Mouse (Mus musculus) myocyte (in vitro differentiated cells): ENCODE results near the gene Mfap5.

Experiments used
- MAX ChIP-seq: IDR thresholded peaks from one replicate; pipeline ENCODE4 v1.6.1; 2011; ENCODE audit warnings: low read depth, mild to moderate bottlenecking, control low read depth
- MYOD1 ChIP-seq, 3 experiments: IDR thresholded peaks; one replicate each; pipeline ENCODE4 v1.6.1; 2011; ENCODE audit warnings: control low read depth in 2 of 3, low read depth in 2 of 3, mild to moderate bottlenecking in 2 of 3, moderate library complexity in 1 of 3; ENCODE audit not compliant: insufficient read length in 2 of 3, control insufficient read depth in 1 of 3
- POLR2A ChIP-seq: IDR thresholded peaks from one replicate; pipeline ENCODE4 v1.6.1; 2011; ENCODE audit warnings: low read depth, mild to moderate bottlenecking, control low read depth, moderate library complexity; ENCODE audit not compliant: insufficient read length
- POLR2AphosphoS2 ChIP-seq: IDR thresholded peaks from one replicate; pipeline ENCODE4 v1.6.1; 2011; ENCODE audit warnings: low read depth, control low read depth; ENCODE audit not compliant: insufficient read length
- REST ChIP-seq: IDR thresholded peaks from one replicate; pipeline ENCODE4 v1.6.1; 2011; ENCODE audit warnings: mild to moderate bottlenecking, control low read depth, moderate library complexity; ENCODE audit not compliant: insufficient read depth, insufficient read length
- TCF3 ChIP-seq: IDR thresholded peaks from one replicate; pipeline ENCODE4 v1.6.1; 2011; ENCODE audit warnings: low read depth, control low read depth; ENCODE audit not compliant: insufficient read length
- USF1 ChIP-seq: IDR thresholded peaks from one replicate; pipeline ENCODE4 v1.6.1; 2011; ENCODE audit warnings: low read depth, mild to moderate bottlenecking, control low read depth, moderate library complexity

- TF ChIP-seq POLR2A (no peak), REST (no peak), USF1 (no peak), MAX (no peak), MYOD1 (IDR thresholded peaks at IDR 0.05; ENCODE audit: control insufficient read depth in 1 of 3, insufficient read length in 2 of 3, low read depth in 2 of 3) (no peak), POLR2AphosphoS2 (no peak), TCF3 (no peak)
These were observed 28.4 kb downstream of the Mfap5 start for GRCm38 (mm10) chr6:122534032-122534431.
